Mouse (Mus musculus) right cerebral cortex, adult 18-20 months (tissue): ENCODE measurements at regions not wholly inside any gene's neighbourhood (a gene's known extent, or its start where the extent isn't known, plus 50 kb on each side); places are given as distances from the start of the nearest gene placed in this dataset.

Experiments
- DNase-seq: peaks from one replicate; pipeline ENCODE4 v3.0.0; 2022; ENCODE audit warnings: mixed read lengths

DNA sequence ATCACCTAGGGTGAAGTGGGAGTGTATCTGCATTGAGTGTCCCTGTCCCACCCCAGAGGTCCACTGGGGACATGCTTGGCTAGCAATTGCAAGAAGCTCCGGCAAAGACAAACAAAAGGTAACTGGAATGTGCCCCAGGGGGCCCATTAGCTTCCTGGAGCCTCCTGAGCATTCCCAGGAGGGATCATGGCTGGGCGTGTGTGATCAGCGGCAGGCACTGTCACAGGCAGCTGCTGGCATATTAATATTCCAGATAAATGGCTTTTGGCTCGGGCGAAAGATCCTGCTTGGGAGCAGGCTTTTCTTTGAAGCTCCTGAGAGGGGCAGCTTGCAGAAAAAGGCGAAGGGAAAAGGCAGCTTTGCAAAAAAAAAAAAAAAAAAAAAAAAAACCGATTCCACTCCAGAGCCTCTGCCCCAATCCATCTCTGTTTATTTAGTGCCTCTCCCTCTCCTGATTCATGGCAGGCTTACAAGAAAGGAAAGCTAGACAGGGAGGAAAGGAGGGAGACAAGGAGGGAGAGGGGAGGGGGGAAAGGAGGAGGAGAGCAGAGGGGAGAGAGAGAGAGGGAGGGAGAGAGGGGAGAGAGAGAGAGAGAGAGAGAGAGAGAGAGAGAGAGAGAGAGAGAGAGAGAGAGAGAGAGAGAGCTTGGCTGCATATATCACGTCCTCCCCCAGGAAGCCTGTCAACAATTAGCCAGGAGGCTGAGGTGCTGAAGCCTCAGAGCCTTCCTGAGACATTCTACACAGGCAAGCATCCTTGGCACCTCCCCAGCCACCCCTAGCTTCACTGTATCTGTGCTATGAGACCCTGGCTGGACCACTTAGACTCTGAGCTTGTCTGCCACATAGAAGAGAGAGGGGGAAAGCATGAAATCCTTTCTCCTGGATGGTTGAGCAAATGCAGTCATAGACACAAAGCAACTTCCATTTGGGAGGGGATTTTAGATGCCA, 443.4 kb upstream of the Zmiz1 start:
- no peak for DNase-seq

- no peak for DNase-seq
These were observed 441.1 kb upstream of the Zmiz1 start for GRCm38 (mm10) chr14:25017860-25018259.

GRCm38 (mm10) chr14:25019306-25019905, 439.6 kb upstream of the Zmiz1 start:
- no peak for DNase-seq

- no peak for DNase-seq
These were observed 436.3 kb upstream of the Zmiz1 start for GRCm38 (mm10) chr14:25022523-25023269.

GRCm38 (mm10) chr14:25023270-25023800, 435.6 kb upstream of the Zmiz1 start:
- no peak for DNase-seq

GRCm38 (mm10) chr14:25025074-25025473, 433.9 kb upstream of the Zmiz1 start:
- no peak for DNase-seq

- DNase-seq: peak; percentile 35
These were observed 431.9 kb upstream of the Zmiz1 start for GRCm38 (mm10) chr14:25027076-25027475.

DNA sequence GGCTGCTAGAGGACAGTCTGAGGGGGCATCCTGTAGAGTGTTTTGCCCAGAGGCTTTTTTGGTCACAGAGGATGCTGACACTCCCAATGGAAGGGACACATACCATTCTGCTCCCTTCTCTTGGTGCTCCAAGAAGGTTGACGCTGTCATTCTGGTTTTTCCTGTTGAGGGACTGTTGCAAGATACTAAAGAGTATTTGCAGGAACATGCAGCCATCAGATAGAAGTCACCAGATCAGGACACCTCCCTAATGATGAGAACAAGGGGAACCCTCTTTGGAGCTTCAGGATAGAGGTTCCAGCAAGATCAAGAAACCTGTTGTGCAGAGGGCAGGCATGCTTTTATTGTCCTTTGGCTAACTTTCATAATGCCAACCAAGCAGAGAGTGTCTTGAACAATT, 431.1 kb upstream of the Zmiz1 start:
- DNase-seq: no peak

- no peak for DNase-seq
These were observed 428.1 kb upstream of the Zmiz1 start for GRCm38 (mm10) chr14:25030881-25031280.

- DNase-seq: peak; percentile 29
These were observed 427.0 kb upstream of the Zmiz1 start for GRCm38 (mm10) chr14:25031756-25032680.

DNA sequence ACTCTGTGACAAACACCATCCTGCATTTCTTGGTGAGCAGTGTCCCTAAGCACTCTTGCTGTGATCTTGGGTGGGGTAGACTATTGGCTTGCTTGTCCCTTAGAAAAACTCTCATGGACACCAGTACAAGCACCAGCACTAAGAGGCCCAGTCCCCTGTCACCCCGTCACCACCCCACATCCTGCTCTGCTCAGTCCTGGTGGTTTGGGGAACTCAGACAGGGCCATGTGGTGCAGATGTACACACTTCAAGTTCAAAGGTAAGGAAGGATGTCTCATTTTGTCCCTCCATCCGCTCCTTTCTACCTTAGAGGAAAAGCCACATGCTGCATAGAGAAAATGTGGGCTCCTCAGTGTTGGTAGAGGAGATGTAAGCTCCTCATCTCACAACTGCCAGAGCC, 426.1 kb upstream of the Zmiz1 start:
- no peak for DNase-seq

DNA sequence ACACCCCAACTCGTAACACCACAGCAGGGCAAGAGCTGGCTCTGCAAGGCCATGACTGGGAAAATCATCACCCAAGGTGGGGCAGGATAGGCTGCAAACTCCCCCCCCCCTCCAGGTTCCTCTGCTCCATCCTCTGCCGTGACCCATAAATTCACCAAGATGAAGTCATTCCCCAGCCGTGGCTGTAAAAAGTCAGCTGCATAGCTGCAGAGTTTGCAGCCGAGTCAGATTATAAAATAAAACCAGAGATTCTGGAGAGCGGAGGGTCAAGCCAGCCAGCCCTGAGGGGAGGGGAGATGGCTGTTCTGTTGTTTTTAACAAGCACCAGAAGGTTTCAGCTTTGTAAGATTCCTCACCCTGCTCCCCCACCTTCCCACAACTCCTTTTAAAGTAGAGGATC, 416.7 kb upstream of the Zmiz1 start:
- DNase-seq: peak; percentile 19

DNA sequence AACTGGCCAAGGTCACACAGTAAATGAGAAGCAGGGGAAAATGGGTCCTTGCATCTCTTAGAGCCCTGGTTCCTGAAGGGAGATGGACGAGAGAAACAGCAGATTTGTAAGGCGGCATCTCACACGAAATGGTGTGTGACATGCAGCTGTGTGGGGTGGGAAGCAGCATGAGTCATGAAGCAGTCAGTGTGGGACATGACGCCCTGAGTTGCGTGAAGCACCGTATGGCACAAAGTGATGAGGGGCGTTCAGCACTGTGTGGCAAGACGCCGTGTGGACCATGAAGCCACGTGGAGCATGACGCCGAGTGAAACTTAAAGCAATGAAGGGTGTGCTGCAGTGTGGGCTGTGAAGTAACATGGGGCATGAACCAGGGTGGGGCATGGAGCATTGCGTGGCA, 414.9 kb upstream of the Zmiz1 start:
- DNase-seq: peak; percentile 78

DNA sequence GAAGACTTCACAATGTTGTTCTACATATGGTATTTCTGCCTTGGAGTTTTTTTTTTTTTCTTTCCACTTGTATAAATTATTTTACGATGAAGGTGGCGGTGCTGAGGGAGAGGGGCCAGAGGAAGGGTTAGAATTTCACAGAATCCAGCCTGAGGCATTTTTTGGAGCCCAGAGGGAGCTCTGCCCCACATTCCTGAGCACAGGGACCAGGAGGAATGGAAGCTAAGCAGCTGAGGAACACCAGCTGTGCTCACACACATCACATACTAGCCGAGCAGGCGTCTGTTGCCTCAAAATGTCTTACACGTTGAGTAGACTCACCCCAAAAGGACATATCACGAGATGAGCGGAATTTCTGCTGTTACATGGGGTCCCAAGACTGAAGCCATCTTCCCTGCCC, 414.1 kb upstream of the Zmiz1 start:
- DNase-seq: no peak

- no peak for DNase-seq
These were observed 408.2 kb upstream of the Zmiz1 start for GRCm38 (mm10) chr14:25050674-25051251.

- no peak for DNase-seq
These were observed 406.8 kb upstream of the Zmiz1 start for GRCm38 (mm10) chr14:25052175-25052574.

- DNase-seq: no peak
These were observed 399.6 kb upstream of the Zmiz1 start for GRCm38 (mm10) chr14:25059351-25059750.

DNA sequence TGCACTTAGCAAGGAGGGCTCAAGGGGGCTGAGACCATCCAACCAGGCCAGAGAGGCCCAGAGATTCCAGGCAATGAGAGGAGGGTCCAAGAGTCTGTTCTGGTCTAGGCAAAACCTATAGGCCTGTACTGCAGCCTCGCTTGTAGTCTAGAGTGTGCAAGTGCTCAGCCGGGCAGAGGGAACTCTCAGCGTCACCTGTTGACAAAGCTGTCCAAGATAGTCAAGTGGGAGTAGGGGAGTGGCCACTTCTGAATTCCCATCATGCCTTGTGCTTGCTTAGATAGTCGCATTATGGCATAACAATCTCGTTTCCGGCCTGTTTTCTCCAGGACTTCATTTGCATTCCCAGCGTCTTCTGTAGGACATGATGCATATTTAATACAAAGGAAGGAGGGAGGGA, 398.7 kb upstream of the Zmiz1 start:
- no peak for DNase-seq

- no peak for DNase-seq
These were observed 395.9 kb upstream of the Zmiz1 start for GRCm38 (mm10) chr14:25063090-25063489.

GRCm38 (mm10) chr14:25064190-25064947, 394.6 kb upstream of the Zmiz1 start:
- no peak for DNase-seq

GRCm38 (mm10) chr14:25067435-25067834, 391.6 kb upstream of the Zmiz1 start:
- no peak for DNase-seq
